Mouse (Mus musculus): ENCODE measurements at regions not wholly inside any gene's neighbourhood (a gene's known extent, or its start where the extent isn't known, plus 50 kb on each side); places are given as distances from the start of the nearest gene placed in this dataset.
A peak's percentile ranks its signal among the peaks of the same experiment; 100 is the strongest.

GRCm38 (mm10) chr4:95154377-95154776 lies 102.4 kb upstream of the Jun start:
- DNase-seq: peak in 1 of 2 experiments; percentile 54

- no peak for DNase-seq
Observed at GRCm38 (mm10) chr4:95155178-95155577, 103.2 kb upstream of the Jun start.

- DNase-seq: no peak
Observed at GRCm38 (mm10) chr4:95155796-95156195, 103.8 kb upstream of the Jun start.

- DNase-seq: peak; percentile 38 to 53
Observed at GRCm38 (mm10) chr4:95156451-95157271, 104.6 kb upstream of the Jun start.

GRCm38 (mm10) chr4:95157653-95158430 lies 105.8 kb upstream of the Jun start:
- DNase-seq: no peak

GRCm38 (mm10) chr4:95158632-95159424 lies 106.8 kb upstream of the Jun start:
- DNase-seq: no peak

- DNase-seq: no peak
Observed at GRCm38 (mm10) chr4:95159821-95160220, 107.8 kb upstream of the Jun start.

GRCm38 (mm10) chr4:95160465-95160864 lies 108.4 kb upstream of the Jun start:
- DNase-seq: no peak

- peak; percentile 91 to 97 for DNase-seq
Observed at GRCm38 (mm10) chr4:95160912-95161669, 109.1 kb upstream of the Jun start.

- no peak for DNase-seq
Observed at GRCm38 (mm10) chr4:95161670-95162020, 109.6 kb upstream of the Jun start.

- DNase-seq: no peak
Observed at GRCm38 (mm10) chr4:95162386-95163090, 110.5 kb upstream of the Jun start.

GRCm38 (mm10) chr4:95163403-95163802 lies 111.4 kb upstream of the Jun start:
- DNase-seq: peak in 1 of 2 experiments; percentile 40

- DNase-seq: no peak
Observed at GRCm38 (mm10) chr4:95166503-95166902, 114.5 kb upstream of the Jun start.

GRCm38 (mm10) chr4:95167216-95167615 lies 115.2 kb upstream of the Jun start:
- DNase-seq: no peak

- DNase-seq: no peak
Observed at GRCm38 (mm10) chr4:95169702-95170101, 117.7 kb upstream of the Jun start.

- DNase-seq: no peak
Observed at GRCm38 (mm10) chr4:95177753-95178152, 125.7 kb upstream of the Jun start.

GRCm38 (mm10) chr4:95178467-95178866 lies 126.4 kb upstream of the Jun start:
- DNase-seq: no peak

GRCm38 (mm10) chr4:95178900-95179299 lies 126.9 kb upstream of the Jun start:
- no peak for DNase-seq

GRCm38 (mm10) chr4:95180446-95180845 lies 128.4 kb upstream of the Jun start:
- DNase-seq: no peak

- DNase-seq: no peak
Observed at GRCm38 (mm10) chr4:95180999-95181398, 129.0 kb upstream of the Jun start.

- peak; percentile 52 to 66 for DNase-seq
Observed at GRCm38 (mm10) chr4:95184180-95184579, 132.2 kb upstream of the Jun start.
